Comparison of ENCODE assay signal across 22 mouse cellular contexts in genomic region chr7:68303685-68304084, GRCm38 (mm10). TPM values are rescaled to one million over a fixed set of nuclear protein-coding genes. Genes with fewer than 3 reads are reported as not detected.
DNase-seq lines count a peak whose midpoint lies in the region; TF ChIP-seq lines count a peak whose summit lies in the region.
"Had no signal": no experiment of that assay in that cellular context is flagged by ENCODE, and none has a peak within 500 bp of the region (broad histone marks: within the 10 kb centered on the region; RNA-seq: fewer than 3 reads in every experiment).

No protein-coding gene starts in this region.

- no peak for TF ChIP-seq POLR2A in myocyte (IDR thresholded peaks at IDR 0.05; ENCODE audit: insufficient read length, low read depth)

- H3K36me3 ChIP-seq in embryonic facial prominence, embryonic 10.5 days (replicated peaks) = no peaks in the 10 kb centered on the region
- H3K36me3 ChIP-seq in limb, embryonic 10.5 days = no peaks in the 10 kb centered on the region
- H3K36me3 ChIP-seq in myocyte (ENCODE audit: control insufficient read depth, insufficient read depth) = no peaks in the 10 kb centered on the region
- H3K36me3 ChIP-seq: hindbrain, embryonic 13.5 days; midbrain, embryonic 10.5 days; neural tube, embryonic 12.5 days had no signal

- H3K4me3 ChIP-seq in embryonic facial prominence, embryonic 10.5 days = no peak overlapping the region
- H3K4me3 ChIP-seq in limb, embryonic 10.5 days = no peak overlapping the region
- H3K4me3 ChIP-seq in myocyte = peak overlapping the region; percentile 21
- H3K4me3 ChIP-seq: forebrain, embryonic 13.5 days; hindbrain, embryonic 13.5 days; midbrain, embryonic 10.5 days; neural tube, embryonic 12.5 days had no signal

- no peaks in the 10 kb centered on the region for H3K27me3 ChIP-seq in embryonic facial prominence, embryonic 10.5 days (replicated peaks; ENCODE audit: low read depth, poor library complexity, severe bottlenecking)
- no peaks in the 10 kb centered on the region for H3K27me3 ChIP-seq in limb, embryonic 10.5 days (ENCODE audit: low read depth, poor library complexity, severe bottlenecking)
- H3K27me3 ChIP-seq in myocyte (ENCODE audit: control insufficient read depth, insufficient read depth, insufficient read length) = no peaks in the 10 kb centered on the region
- H3K27me3 ChIP-seq: neural tube, embryonic 12.5 days had no signal

- no peak overlapping the region for H3K4me2 ChIP-seq in myocyte (ENCODE audit: low read depth)
- H3K4me2 ChIP-seq: forebrain, embryonic 13.5 days; hindbrain, embryonic 13.5 days had no signal

- H3K27ac ChIP-seq in embryonic facial prominence, embryonic 10.5 days (replicated peaks) = peak overlapping the region; percentile 5
- peak overlapping the region; percentile 63; the same call in 1 of the 2 replicates for H3K27ac ChIP-seq in limb, embryonic 10.5 days
- H3K27ac ChIP-seq: forebrain, embryonic 13.5 days; hindbrain, embryonic 13.5 days; kidney, postnatal 0 days; midbrain, embryonic 10.5 days; neural tube, embryonic 12.5 days had no signal

- peak; percentile 19 for DNase-seq in embryo, embryonic 10 days (ENCODE audit: low spot score)
- no peak for DNase-seq in embryo, embryonic 9.5 days (ENCODE audit: extremely low spot score)
- DNase-seq in embryonic facial prominence, embryonic 10.5 days (ENCODE audit: low spot score) = peak; percentile 64
- DNase-seq in limb, embryonic 10.5 days (ENCODE audit: low spot score) = no peak
- DNase-seq in thymus, postnatal 36 days = no peak
- DNase-seq in right cerebral cortex, postnatal 25 days = no peak
- DNase-seq: cerebellum, adult 11-12 months; cerebellum, postnatal 14 days; gastrocnemius, adult 2 months; kidney, adult 18-20 months; right cerebral cortex, postnatal 14 days; spleen, adult 18-20 months; thymus, postnatal 14 days had no signal

- H3K4me1 ChIP-seq in embryonic facial prominence, embryonic 10.5 days = peaks cover 29% of the 10 kb centered on the region
- H3K4me1 ChIP-seq in limb, embryonic 10.5 days = peaks cover 22% of the 10 kb centered on the region
- H3K4me1 ChIP-seq: forebrain, embryonic 13.5 days; hindbrain, embryonic 13.5 days; neural tube, embryonic 12.5 days had no signal

- 30% methylated on average over 6 of the region's 6 CpGs for WGBS in embryonic facial prominence, embryonic 10.5 days
- 48% methylated on average over 6 of the region's 6 CpGs for WGBS in limb, embryonic 10.5 days

- no peaks in the 10 kb centered on the region for H3K79me2 ChIP-seq in myocyte (ENCODE audit: control insufficient read depth, insufficient read depth)

- no peaks in the 10 kb centered on the region for H3K9me3 ChIP-seq in embryonic facial prominence, embryonic 10.5 days
- no peaks in the 10 kb centered on the region for H3K9me3 ChIP-seq in limb, embryonic 10.5 days (replicated peaks)
- H3K9me3 ChIP-seq: forebrain, embryonic 13.5 days; hindbrain, embryonic 13.5 days; midbrain, embryonic 10.5 days; neural tube, embryonic 12.5 days had no signal

- H3ac ChIP-seq in myocyte (ENCODE audit: control insufficient read depth, insufficient read length) = no peak overlapping the region

TF ChIP-seq in myocyte, 11 proteins besides CTCF, POLR2A, EP300 and RAD21:
- TF ChIP-seq CEBPB (IDR thresholded peaks at IDR 0.05; ENCODE audit: insufficient read depth, poor library complexity, severe bottlenecking) (no peak), MAX (IDR thresholded peaks at IDR 0.05; ENCODE audit: low read depth) (no peak), TCF3 (IDR thresholded peaks at IDR 0.05; ENCODE audit: insufficient read length, low read depth) (no peak), POLR2AphosphoS2 (IDR thresholded peaks at IDR 0.05; ENCODE audit: insufficient read length, low read depth) (no peak), MYOG (IDR thresholded peaks at IDR 0.05; ENCODE audit: control insufficient read depth in 1 of 3, insufficient read depth in 1 of 3, insufficient read length in 2 of 3, low read depth in 2 of 3) (no peak), SRF (IDR thresholded peaks at IDR 0.05; ENCODE audit: control insufficient read depth, insufficient read length, low read depth) (no peak)

RNA-seq across cellular contexts. Expression of gene Fam169b, which starts 30.0 kb away (rescaled TPM):
- polyA plus RNA-seq in embryonic facial prominence, embryonic 10.5 days (2016; fragmentation: Nextera tagmentation; extraction: Ambion mirVana) = 1.1 and 1.4 TPM in 2 replicates
- 0.36 and 1.2 TPM in 2 replicates for polyA plus RNA-seq in limb, embryonic 10.5 days (2016; fragmentation: Nextera tagmentation; extraction: Ambion mirVana)
- 0.79 TPM for polyA plus RNA-seq in myocyte (2012; fragmentation: generic; extraction: Trizol)
- polyA plus RNA-seq: forebrain, embryonic 13.5 days had no signal

RNA-seq across cellular contexts. Expression of gene Pgpep1l, which starts 39.7 kb away (rescaled TPM):
- polyA plus RNA-seq in embryonic facial prominence, embryonic 10.5 days (2016; fragmentation: Nextera tagmentation; extraction: Ambion mirVana) = not detected in 2 replicates
- polyA plus RNA-seq in limb, embryonic 10.5 days (2016; fragmentation: Nextera tagmentation; extraction: Ambion mirVana) = not detected in 2 replicates
- polyA plus RNA-seq in myocyte (2012; fragmentation: generic; extraction: Trizol) = 0.22 TPM
- polyA plus RNA-seq: forebrain, embryonic 13.5 days; hindbrain, embryonic 13.5 days; large intestine, adult 2 months; liver, embryonic 16.5 days; lung, postnatal 0 days; midbrain, embryonic 10.5 days; neural tube, embryonic 12.5 days had no signal

Comparison
In these comparisons a context has a peak if more than half of its experiments do, and no peak if none do; other contexts are left out.
1. DNase-seq: peak in embryo, embryonic 10 days (single experiment) and embryonic facial prominence, embryonic 10.5 days (single experiment); none in embryo, embryonic 9.5 days (single experiment), limb, embryonic 10.5 days (single experiment), thymus, postnatal 36 days (0 of 2) and right cerebral cortex, postnatal 25 days (single experiment).